Mouse (Mus musculus): ENCODE measurements at regions not wholly inside any gene's neighbourhood (a gene's known extent, or its start where the extent isn't known, plus 50 kb on each side); places are given as distances from the start of the nearest gene placed in this dataset.

DNA sequence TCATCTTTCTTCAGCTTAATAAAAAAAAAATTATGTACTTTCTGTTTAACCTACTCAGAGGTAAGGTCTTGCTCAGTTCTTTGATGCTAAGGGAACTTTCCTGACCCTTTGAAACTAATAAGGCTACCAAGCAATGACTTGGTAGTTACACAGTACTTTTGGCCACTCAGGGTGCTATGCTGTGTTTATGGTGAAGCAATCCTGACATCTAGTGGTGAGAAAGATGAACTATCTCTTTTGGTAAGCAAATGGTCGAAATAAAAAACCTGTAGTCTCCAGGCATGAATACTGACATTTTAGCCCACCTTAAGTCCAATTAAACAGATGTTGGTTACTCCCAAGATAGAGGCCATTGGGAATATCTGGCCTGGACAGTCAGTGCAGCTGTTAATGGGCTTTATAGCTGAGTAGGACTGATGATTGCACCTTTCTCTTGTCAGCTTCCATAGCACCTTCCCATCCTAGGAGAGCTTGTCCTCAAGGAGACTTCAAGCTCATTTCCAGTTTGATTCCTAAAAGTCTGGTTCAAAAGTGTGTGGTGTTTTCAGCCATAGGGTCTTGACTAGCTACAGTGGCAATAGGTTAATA lies 88.0 kb upstream of the Gm527 start:
- TF ChIP-seq CTCF (IDR thresholded peaks at IDR 0.05; ENCODE audit: low read depth) (peak; percentile 49; the same call in 1 of the 2 replicates), EP300 (IDR thresholded peaks at IDR 0.05; ENCODE audit: low read depth) (no peak)

Data from liver, embryonic 14.5 days (tissue).